Mouse (Mus musculus): ENCODE data around the gene Psme4.

GRCm38 (mm10) chr11:30885171-30885871, 113.8 kb downstream of the Psme4 start, which contains the start of the genes Gpr75 and Asb3:
- TF ChIP-seq CTCF (conservative IDR thresholded peaks at IDR 0.05; ENCODE audit: insufficient read depth, insufficient read length, low read depth, low read length) (no peak), POLR2A (IDR thresholded peaks at IDR 0.05; ENCODE audit: low read depth, low read length) (no peak)
